Mouse (Mus musculus): ENCODE data around the gene Cyp17a1. TPM values are rescaled to one million over a fixed set of nuclear protein-coding genes. Genes with fewer than 3 reads are reported as not detected.

Gene Cyp17a1
- polyA plus RNA-seq, 1 experiment from 2014 or later, result not detected

GRCm38 (mm10) chr19:46647850-46648249, 25.1 kb downstream of the Cyp17a1 start:
- no peaks in the 10 kb centered on the region for H3K27me3 ChIP-seq
- no peak overlapping the region for H3K27ac ChIP-seq
- peaks cover 35% of the 10 kb centered on the region for H3K36me3 ChIP-seq
- no peak overlapping the region for H3K4me3 ChIP-seq
- H3K9me3 ChIP-seq, result no peaks in the 10 kb centered on the region
- H3K4me1 ChIP-seq (replicated peaks), result peaks cover 46% of the 10 kb centered on the region
- no peak overlapping the region for H3K4me2 ChIP-seq
- H3K9ac ChIP-seq, result no peak overlapping the region
- no peak for ATAC-seq (ENCODE audit: low FRiP score)
- WGBS, result 87% methylated on average over 8 of the region's 8 CpGs

- WGBS, result 80% methylated on average over 3 of the region's 3 CpGs
- Histone ChIP-seq H3K4me2 (no peak overlapping the region), H3K27me3 (no peaks in the 10 kb centered on the region), H3K27ac (no peak overlapping the region), H3K4me1 (replicated peaks) (peaks cover 52% of the 10 kb centered on the region), H3K36me3 (peaks cover 31% of the 10 kb centered on the region), H3K9me3 (no peaks in the 10 kb centered on the region), H3K4me3 (no peak overlapping the region), H3K9ac (no peak overlapping the region)
- no peak for ATAC-seq (ENCODE audit: low FRiP score)
Observed at GRCm38 (mm10) chr19:46647254-46647653, 25.7 kb downstream of the Cyp17a1 start.

- Histone ChIP-seq H3K27me3 (no peaks in the 10 kb centered on the region), H3K4me2 (no peak overlapping the region), H3K27ac (peak overlapping the region; percentile 75; the same call in 1 of the 2 replicates), H3K36me3 (peaks cover 25% of the 10 kb centered on the region), H3K4me3 (no peak overlapping the region), H3K9me3 (no peaks in the 10 kb centered on the region), H3K4me1 (replicated peaks) (peaks cover 64% of the 10 kb centered on the region), H3K9ac (no peak overlapping the region)
- ATAC-seq (ENCODE audit: low FRiP score), result no peak
- WGBS, result 83% methylated on average over 12 of the region's 12 CpGs
Observed at GRCm38 (mm10) chr19:46646041-46646481, 26.9 kb downstream of the Cyp17a1 start.

GRCm38 (mm10) chr19:46644793-46645602, 28.0 kb downstream of the Cyp17a1 start:
- H3K4me3 ChIP-seq, result no peak overlapping the region
- peak overlapping the region; percentile 75 for H3K27ac ChIP-seq
- peaks cover 69% of the 10 kb centered on the region for H3K4me1 ChIP-seq (replicated peaks)
- no peaks in the 10 kb centered on the region for H3K27me3 ChIP-seq
- H3K9me3 ChIP-seq, result no peaks in the 10 kb centered on the region
- H3K36me3 ChIP-seq, result peaks cover 25% of the 10 kb centered on the region
- no peak for ATAC-seq (ENCODE audit: low FRiP score)
- H3K9ac ChIP-seq, result peak overlapping the region; percentile 39; the same call in 1 of the 2 replicates
- H3K4me2 ChIP-seq, result no peak overlapping the region
- WGBS, result 22% methylated on average over 12 of the region's 12 CpGs

GRCm38 (mm10) chr19:46644343-46644792, 28.6 kb downstream of the Cyp17a1 start:
- peak overlapping the region; percentile 39 for H3K9ac ChIP-seq

DNA sequence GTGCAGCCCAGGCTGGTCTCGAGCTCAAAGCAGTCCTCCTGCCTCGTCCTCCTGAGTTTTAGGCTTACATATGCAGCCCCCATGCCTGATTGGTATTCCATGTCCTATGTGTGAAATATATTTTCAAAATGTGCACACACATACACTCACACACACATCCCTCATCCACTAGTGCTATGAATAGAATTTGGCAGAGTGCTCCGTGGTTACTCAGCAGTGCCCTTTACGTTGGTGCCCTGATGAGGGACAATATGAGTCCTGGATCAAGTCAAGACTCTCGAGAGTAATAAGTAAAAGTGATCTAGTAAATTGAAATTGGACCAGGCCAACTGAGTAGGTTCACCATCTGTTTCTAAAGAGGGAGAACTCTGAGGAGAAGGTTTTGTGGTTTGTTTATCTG, 29.7 kb downstream of the Cyp17a1 start:
- ATAC-seq (ENCODE audit: low FRiP score), result no peak
- H3K9ac ChIP-seq, result no peak overlapping the region
- no peak overlapping the region for H3K4me2 ChIP-seq
- H3K27me3 ChIP-seq, result no peaks in the 10 kb centered on the region
- no peak overlapping the region for H3K4me3 ChIP-seq
- H3K9me3 ChIP-seq, result no peaks in the 10 kb centered on the region
- H3K27ac ChIP-seq, result 0 out of 2 replicates have a peak overlapping the region, but pooled peaks have one; percentile 74
- peaks cover 66% of the 10 kb centered on the region for H3K4me1 ChIP-seq (replicated peaks)
- H3K36me3 ChIP-seq, result peaks cover 21% of the 10 kb centered on the region
- 78% methylated on average over 5 of the region's 5 CpGs for WGBS

More at GRCm38 (mm10) chr19:46644343-46644792, 28.6 kb downstream of the Cyp17a1 start:
- H3K27me3 ChIP-seq, result no peaks in the 10 kb centered on the region
- H3K36me3 ChIP-seq, result peaks cover 25% of the 10 kb centered on the region
- no peak overlapping the region for H3K4me2 ChIP-seq
- no peak for ATAC-seq (ENCODE audit: low FRiP score)
- H3K9me3 ChIP-seq, result no peaks in the 10 kb centered on the region
- H3K27ac ChIP-seq, result peak overlapping the region; percentile 75
- H3K4me1 ChIP-seq (replicated peaks), result peaks cover 66% of the 10 kb centered on the region
- WGBS, result 73% methylated on average over 10 of the region's 10 CpGs
- H3K4me3 ChIP-seq, result no peak overlapping the region

DNA sequence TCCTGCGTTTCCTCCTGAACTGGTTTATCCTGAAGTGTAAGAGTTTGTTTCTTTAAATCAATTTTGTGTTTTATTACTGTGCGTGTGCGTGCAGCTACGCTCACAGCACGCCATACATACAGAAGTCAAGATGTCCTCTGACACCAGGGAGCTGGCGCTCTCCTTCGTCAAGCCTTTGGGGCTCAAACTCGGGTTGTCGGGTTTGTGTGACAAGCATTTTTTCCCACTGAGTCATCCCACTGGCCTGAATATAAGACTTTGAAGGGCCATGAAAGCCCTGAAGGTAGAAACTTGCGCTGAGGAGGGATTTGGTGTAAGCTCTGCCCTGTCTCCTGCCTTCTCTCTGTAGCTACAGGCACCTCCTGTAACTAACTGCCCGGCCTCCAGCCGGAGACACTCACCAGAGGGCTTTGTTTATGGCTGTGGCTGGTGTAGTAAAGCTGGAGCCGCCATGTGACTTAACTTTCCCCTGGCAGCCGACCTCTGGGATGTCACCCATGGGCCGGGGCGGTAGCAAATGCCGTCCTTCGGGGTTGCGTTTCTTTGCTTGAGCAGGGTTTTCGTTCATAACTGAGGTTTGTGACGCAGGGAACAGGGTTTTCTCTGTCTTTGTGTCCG, 30.7 kb downstream of the Cyp17a1 start:
- H3K4me3 ChIP-seq, result no peak overlapping the region
- no peak for ATAC-seq (ENCODE audit: low FRiP score)
- no peak overlapping the region for H3K4me2 ChIP-seq
- no peaks in the 10 kb centered on the region for H3K9me3 ChIP-seq
- 69% methylated on average over 22 of the region's 22 CpGs for WGBS
- H3K36me3 ChIP-seq, result peaks cover 25% of the 10 kb centered on the region
- H3K4me1 ChIP-seq (replicated peaks), result peaks cover 68% of the 10 kb centered on the region
- peak overlapping the region; percentile 14; the same call in 1 of the 2 replicates for H3K9ac ChIP-seq
- H3K27ac ChIP-seq, result peak overlapping the region; percentile 74
- H3K27me3 ChIP-seq, result no peaks in the 10 kb centered on the region

DNA sequence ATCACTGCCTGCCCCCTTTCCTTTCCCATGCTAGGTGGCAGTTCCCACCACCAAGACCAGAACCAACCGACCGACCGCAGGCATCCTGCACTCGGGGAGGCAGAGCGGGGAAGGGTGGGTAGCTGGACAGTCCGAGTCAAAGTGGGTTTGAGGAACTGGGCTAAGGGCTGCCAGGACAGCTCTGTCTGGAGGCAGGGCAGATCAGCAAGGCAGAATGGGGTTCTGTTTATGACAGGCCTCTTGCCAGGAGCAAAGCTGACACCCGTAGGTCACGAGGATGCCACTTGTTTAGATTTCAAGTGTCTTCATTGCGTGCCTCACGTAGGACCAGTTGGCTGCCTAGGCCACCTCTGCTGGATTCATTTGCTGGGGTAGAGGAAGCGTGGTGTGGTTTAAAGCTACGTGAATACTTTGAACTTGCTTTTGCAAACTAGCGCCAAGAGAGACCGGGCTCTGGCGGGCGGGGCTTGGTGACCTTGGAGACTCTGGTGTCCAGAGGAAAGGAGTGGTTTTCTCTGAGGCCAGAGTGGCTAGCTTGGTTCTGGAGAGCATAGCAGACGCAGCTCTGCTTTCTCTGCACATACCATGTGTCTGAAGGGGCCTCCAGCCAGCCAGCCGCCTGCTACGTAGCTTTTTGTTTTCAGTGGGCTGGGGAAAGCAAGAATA, 31.4 kb downstream of the Cyp17a1 start:
- Histone ChIP-seq H3K4me1 (replicated peaks) (peaks cover 68% of the 10 kb centered on the region), H3K9ac (peak overlapping the region; percentile 14; the same call in 1 of the 2 replicates)
- WGBS, result 63% methylated on average over 19 of the region's 19 CpGs

GRCm38 (mm10) chr19:46640780-46641179, 32.2 kb downstream of the Cyp17a1 start:
- Histone ChIP-seq H3K36me3 (peaks cover 15% of the 10 kb centered on the region), H3K4me1 (replicated peaks) (peaks cover 66% of the 10 kb centered on the region), H3K4me3 (no peak overlapping the region), H3K9me3 (no peaks in the 10 kb centered on the region), H3K9ac (no peak overlapping the region), H3K27me3 (no peaks in the 10 kb centered on the region), H3K27ac (no peak overlapping the region), H3K4me2 (no peak overlapping the region)
- 89% methylated on average over 8 of the region's 8 CpGs for WGBS
- no peak for ATAC-seq (ENCODE audit: low FRiP score)

More for the DNA sequence above, 31.4 kb downstream of the Cyp17a1 start:
- Histone ChIP-seq H3K9me3 (no peaks in the 10 kb centered on the region), H3K4me2 (no peak overlapping the region), H3K4me3 (no peak overlapping the region), H3K27me3 (no peaks in the 10 kb centered on the region), H3K36me3 (peaks cover 23% of the 10 kb centered on the region), H3K27ac (peak overlapping the region; percentile 74)
- no peak for ATAC-seq (ENCODE audit: low FRiP score)

DNA sequence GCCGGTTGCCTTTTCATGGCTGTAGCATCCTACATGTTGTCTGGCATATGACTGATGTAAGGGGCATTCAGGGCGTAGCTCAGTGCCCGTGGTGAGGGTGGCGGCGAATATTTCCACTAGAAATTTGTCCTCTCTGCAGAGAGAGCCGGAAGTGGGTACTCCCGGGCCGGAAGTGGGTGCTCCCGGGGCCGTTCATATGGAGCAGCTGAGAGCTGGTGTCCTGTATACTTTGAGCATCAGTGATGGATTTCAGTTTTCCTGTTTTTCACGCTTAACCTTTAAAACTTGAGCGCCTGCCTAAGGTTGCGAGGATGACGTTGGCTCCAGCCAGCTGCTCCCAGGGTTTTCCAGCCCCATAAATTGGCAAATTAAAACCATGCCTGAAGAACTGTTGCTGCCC, 33.5 kb downstream of the Cyp17a1 start:
- Histone ChIP-seq H3K27ac (no peak overlapping the region), H3K9ac (no peak overlapping the region), H3K4me1 (replicated peaks) (peaks cover 55% of the 10 kb centered on the region), H3K36me3 (peaks cover 15% of the 10 kb centered on the region), H3K9me3 (no peaks in the 10 kb centered on the region), H3K27me3 (no peaks in the 10 kb centered on the region), H3K4me3 (no peak overlapping the region), H3K4me2 (no peak overlapping the region)
- WGBS, result 92% methylated on average over 14 of the region's 14 CpGs
- ATAC-seq (ENCODE audit: low FRiP score), result no peak

DNA sequence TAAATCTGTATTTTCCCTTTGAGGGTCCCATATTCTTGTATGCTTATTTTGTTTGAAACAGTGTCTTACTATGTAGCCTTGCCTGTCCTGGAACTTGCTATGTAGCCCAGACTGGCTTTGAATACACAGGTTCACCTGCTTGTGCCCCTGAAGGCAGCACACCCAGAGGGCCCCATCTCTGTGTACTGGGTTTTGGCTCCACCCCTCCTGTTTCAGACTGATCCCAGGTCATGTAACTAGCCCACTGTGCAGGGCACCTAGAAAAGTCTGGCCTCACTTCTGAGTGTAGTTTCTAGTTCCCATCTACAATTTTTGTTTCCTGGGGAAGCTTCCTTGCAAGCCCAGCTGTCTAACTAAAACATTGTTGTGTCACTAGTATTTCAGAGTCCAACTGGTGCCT, 33.9 kb downstream of the Cyp17a1 start:
- Histone ChIP-seq H3K4me3 (no peak overlapping the region), H3K4me2 (no peak overlapping the region), H3K9ac (no peak overlapping the region), H3K9me3 (no peaks in the 10 kb centered on the region), H3K27me3 (no peaks in the 10 kb centered on the region), H3K4me1 (replicated peaks) (peaks cover 51% of the 10 kb centered on the region), H3K27ac (no peak overlapping the region), H3K36me3 (peaks cover 12% of the 10 kb centered on the region)
- ATAC-seq (ENCODE audit: low FRiP score), result no peak

GRCm38 (mm10) chr19:46637598-46637997, 35.4 kb downstream of the Cyp17a1 start:
- no peaks in the 10 kb centered on the region for H3K9me3 ChIP-seq
- no peaks in the 10 kb centered on the region for H3K27me3 ChIP-seq
- H3K27ac ChIP-seq, result no peak overlapping the region
- ATAC-seq (ENCODE audit: low FRiP score), result no peak
- no peak overlapping the region for H3K4me2 ChIP-seq
- peaks cover 36% of the 10 kb centered on the region for H3K4me1 ChIP-seq (replicated peaks)
- 79% methylated on average over 6 of the region's 6 CpGs for WGBS
- H3K36me3 ChIP-seq, result peaks cover 12% of the 10 kb centered on the region
- H3K4me3 ChIP-seq, result no peak overlapping the region
- H3K9ac ChIP-seq, result no peak overlapping the region
